Mouse (Mus musculus) kidney, adult 2 months (tissue): ENCODE data around the gene Zkscan5.

ENCODE experiments used
- CTCF ChIP-seq: fragments of 200-500 bp; conservative IDR thresholded peaks from 2 replicates; pipeline ENCODE4 v1.5.1; 2011; ENCODE audit warnings: low read depth, mild to moderate bottlenecking, control low read depth, low read length, moderate library complexity, mixed read lengths; ENCODE audit not compliant: insufficient read depth, insufficient read length
- POLR2A ChIP-seq: fragments of 200-500 bp; IDR thresholded peaks from one replicate; pipeline ENCODE4 v1.6.1; 2011; ENCODE audit warnings: low read depth, low read length, control low read depth

- TF ChIP-seq POLR2A (no peak), CTCF (no peak)
Observed at GRCm38 (mm10) chr5:145190373-145190772, 14.0 kb upstream of the Zkscan5 start.
